Mouse (Mus musculus) lung, postnatal 4 days (tissue): ENCODE measurements at regions not wholly inside any gene's neighbourhood (a gene's known extent, or its start where the extent isn't known, plus 50 kb on each side); places are given as distances from the start of the nearest gene placed in this dataset.
A peak's percentile ranks its signal among the peaks of the same experiment; 100 is the strongest.

ENCODE experiments used
- DNase-seq, 2 experiments: peaks; one replicate each; pipeline ENCODE4 v3.0.0; 2021

DNA sequence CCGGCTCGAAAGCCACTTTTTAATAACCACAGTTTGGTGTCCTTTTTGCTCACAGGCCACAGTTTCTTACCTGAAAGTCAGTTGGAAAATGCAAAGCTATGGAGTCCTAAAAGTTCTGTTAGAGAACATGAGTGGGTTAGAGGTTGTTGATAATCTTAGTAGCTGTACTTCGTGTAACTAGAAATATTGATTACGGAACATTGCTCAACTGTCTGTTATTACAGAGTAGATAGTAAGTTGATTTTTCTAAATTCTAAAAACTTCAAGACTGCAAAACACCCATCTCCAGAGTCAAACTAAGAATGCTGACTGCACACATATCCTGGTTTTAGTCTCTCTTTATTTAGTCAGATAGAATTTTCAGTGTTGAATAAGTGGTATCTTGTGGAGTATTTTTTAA is 111.0 kb downstream of the Slc38a4 start:
- DNase-seq: no peak

GRCm38 (mm10) chr15:96942651-96943050 is 113.1 kb downstream of the Slc38a4 start:
- DNase-seq: no peak

DNA sequence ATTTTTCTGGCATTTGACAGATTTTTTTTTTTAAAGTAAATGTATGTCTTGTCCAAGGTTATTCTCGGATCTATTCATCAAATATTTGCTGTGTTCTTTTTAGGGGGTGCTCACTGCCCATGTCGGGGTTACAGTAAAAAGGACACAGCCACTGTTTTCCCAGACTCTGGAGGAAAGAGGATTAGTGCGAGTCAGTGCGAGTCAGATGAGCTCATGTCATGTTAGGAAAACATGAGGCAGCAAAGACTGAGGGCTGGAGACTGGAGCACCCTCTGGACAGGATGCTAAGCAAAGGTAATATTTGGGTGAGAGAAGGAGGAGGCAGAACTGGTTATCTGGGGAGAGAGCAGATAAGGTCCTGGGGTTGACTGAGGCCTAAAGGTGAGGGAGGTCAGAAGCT is 117.3 kb downstream of the Slc38a4 start:
- no peak for DNase-seq

GRCm38 (mm10) chr15:96937623-96938022 is 118.1 kb downstream of the Slc38a4 start:
- no peak for DNase-seq

- DNase-seq: peak; percentile 90 to 92
Observed at GRCm38 (mm10) chr15:96936705-96937346, 118.9 kb downstream of the Slc38a4 start.

DNA sequence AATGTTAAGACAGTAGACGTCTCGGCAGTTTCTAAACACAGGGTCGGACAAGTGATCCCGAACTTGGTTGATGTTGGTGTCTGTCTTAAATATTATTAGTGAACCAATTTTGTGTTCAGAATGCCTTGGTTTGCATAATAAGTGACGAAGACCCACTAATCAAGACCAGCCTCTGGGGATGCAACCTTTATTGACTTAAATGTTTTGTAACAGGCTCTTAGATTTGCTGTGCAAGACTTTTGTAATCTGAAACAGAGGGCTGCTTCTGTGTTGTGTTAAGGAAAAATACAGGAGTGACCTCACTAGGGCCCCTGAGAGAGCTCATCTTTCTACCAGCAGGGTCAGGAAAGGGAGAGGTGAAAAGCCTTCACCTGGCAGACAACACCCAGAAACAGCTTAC is 119.5 kb downstream of the Slc38a4 start:
- DNase-seq: no peak

DNA sequence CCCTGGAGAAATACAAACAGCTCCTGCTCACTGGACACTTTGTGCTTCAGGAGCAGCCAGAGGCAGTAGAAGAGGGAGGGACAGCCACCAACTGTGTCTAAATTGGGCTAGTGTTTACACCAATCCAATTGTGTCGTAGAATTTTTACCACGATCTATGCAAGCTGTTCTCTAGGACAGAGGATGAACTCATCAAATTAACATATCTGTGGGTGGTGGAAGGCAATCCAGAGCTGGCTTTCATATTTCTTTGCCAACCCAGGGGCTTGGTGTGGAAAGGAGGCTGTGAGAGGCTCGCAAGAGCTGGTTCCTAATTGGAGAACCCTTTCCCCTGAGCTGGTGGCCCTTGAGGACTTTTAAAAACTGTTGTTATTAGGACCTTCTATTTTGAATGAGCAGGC is 122.3 kb downstream of the Slc38a4 start:
- DNase-seq: no peak

DNA sequence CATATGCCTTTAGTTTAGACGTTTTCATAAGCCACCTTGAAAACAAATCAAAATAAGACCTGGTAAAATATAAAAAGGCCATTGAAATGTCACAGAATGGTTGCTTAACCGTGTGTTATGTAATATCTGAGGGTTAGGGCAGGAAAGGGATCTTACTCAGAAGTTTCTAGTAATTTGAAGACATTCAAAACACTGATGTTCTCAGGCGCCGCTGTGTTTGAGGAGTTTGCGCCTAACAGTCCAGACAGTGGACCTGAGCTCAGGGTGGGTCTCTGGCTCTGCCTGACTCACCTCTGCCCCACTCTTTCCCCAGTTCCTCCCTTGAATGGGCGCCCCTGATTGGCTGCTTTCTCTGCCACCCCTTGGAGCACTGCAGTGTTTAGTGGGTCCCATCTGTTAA is 125.2 kb downstream of the Slc38a4 start:
- DNase-seq: no peak

GRCm38 (mm10) chr15:96929788-96930187 is 126.0 kb downstream of the Slc38a4 start:
- no peak for DNase-seq

DNA sequence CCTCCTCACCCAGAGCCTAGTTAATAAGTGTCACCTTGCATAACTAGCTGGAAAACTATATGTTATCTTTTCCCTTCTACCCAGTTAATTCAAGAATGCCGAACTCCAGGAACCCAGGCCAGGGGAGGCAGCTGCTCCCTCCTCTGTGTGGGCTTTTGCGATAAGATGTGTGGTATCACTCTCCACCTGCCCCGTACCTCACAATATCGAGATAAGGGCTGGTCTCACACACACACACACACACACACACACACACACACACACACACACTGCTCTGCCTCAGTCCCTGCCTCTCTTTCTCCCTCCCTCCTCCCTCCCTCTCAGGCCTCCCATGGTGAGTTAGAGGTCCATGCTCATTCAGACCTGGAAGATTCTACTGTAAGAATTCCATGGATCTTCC is 127.1 kb downstream of the Slc38a4 start:
- no peak for DNase-seq

- no peak for DNase-seq
Observed at GRCm38 (mm10) chr15:96927674-96928073, 128.1 kb downstream of the Slc38a4 start.

GRCm38 (mm10) chr15:96926660-96927059 is 129.1 kb downstream of the Slc38a4 start:
- no peak for DNase-seq

DNA sequence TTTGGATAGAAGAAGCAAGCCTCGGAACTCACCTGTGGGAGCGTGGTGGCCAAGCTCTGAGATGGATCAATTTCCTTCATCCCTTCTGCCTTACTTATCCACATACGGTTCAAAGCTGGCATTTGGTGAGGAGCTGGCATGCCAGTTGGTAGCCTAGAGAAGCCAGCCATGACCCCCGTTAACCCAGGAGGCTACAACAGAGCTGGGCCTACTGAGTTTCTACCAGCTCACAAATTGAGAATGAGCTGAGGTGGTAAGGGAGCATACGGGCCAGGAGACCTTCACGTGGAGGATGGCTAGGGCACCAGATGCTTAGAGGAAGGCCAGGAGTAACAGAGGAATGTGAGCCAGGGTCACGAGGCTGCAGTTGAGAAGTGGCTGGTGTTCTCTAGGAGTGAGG is 139.2 kb downstream of the Slc38a4 start:
- DNase-seq: no peak

DNA sequence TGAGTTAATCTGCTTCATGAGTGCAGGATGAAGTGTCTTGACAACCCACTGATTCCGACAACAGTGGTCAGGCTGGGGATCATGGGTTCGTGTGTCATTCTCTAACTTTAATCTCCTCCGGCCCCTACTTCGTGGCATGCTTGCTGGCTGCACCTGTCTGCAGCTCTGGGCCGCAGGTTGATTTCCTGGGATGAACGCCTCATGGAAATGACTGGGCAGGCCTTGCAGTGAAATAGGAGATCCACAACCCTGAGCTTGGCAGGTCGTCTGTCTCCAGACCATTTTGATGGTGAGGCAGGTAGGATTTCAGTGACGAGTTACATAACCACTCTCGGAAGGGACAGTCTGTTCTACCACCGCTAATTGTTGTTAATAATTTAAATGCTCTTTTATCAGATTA is 140.2 kb downstream of the Slc38a4 start:
- no peak for DNase-seq

- DNase-seq: no peak
Observed at GRCm38 (mm10) chr15:96914988-96915387, 140.8 kb downstream of the Slc38a4 start.

DNA sequence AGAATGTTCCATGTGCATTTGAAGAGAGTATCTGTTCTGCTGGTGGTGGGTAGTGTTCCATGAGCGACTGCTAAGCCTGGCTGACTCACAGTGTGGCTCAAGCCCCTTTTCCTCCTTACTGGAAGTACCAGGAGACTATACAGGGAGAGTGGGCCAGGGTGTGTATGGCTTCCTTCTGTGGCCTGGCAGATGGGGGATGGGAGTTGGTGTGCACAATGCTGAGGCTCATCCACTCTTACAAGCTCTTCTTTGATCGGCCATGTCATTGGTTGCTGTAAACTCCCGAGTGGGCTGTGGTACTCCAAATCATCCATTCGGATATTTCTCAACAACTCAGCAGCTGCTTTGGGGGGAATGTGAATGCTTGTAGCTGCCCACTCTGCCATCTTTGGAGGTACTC is 150.2 kb downstream of the Slc38a4 start:
- DNase-seq: no peak

DNA sequence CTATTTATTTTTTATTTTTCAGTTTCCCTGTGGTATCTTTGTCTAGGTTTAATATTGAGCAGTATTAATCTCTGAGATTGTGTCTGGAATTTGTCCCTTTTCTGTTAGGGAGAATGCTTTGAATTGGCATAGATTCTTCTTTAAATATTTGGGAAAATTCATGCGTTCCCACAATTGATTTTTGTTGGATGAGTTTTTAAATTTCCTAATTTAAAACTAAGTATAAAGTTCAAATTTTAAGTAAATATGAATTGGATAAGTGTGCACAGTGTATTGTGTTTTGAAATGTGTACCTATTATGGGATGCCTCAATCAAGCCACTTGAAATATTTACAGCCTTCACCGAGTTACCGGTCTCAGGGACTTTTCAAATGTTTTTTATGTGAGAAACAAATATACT is 152.3 kb downstream of the Slc38a4 start:
- no peak for DNase-seq

- no peak for DNase-seq
Observed at GRCm38 (mm10) chr15:96902781-96903180, 153.0 kb downstream of the Slc38a4 start.

GRCm38 (mm10) chr15:96901616-96902015 is 154.1 kb downstream of the Slc38a4 start:
- DNase-seq: no peak

GRCm38 (mm10) chr15:96898285-96898684 is 157.5 kb downstream of the Slc38a4 start:
- DNase-seq: no peak

- DNase-seq: no peak
Observed at GRCm38 (mm10) chr15:96884901-96885300, 170.9 kb downstream of the Slc38a4 start.

DNA sequence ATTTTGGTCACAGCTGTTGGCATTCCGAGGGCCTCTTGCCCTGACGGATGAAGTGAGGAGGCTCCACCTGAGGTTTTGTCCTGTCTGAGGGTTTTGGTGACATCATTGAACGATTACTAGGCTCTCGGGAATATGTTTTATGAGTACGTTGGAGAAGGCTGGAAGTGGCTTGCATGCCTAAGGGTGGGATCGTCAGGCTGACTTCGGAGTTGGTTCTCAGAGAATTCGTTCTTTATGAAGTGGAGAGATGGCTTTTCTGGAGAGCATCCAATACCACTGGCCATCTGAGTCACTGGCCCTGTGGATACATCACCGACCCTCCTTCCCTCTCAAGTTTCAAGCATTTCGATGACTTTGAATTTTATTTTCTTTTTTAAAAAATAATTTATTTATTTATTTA is 172.0 kb downstream of the Slc38a4 start:
- no peak for DNase-seq

DNA sequence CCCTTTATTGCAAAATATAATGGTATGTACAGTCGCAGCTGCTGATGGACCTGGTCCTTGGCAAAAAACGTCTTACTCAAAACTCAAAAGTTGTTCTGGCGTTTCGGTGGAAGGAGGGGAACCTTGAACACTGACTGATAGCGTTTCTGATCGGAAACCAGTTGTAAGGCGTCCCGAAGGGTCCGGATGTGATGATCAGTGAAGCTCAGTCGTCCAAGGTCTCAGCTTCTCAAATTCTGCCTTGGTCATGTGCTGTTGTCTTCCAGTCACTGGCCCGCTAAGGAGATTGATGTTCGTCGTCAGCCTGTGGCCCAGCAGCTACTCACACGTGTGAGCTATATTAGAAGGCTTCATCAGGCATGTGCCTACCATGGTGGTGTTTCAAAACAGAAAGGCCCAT is 173.5 kb downstream of the Slc38a4 start:
- DNase-seq: peak in 1 of 2 experiments; percentile 25

DNA sequence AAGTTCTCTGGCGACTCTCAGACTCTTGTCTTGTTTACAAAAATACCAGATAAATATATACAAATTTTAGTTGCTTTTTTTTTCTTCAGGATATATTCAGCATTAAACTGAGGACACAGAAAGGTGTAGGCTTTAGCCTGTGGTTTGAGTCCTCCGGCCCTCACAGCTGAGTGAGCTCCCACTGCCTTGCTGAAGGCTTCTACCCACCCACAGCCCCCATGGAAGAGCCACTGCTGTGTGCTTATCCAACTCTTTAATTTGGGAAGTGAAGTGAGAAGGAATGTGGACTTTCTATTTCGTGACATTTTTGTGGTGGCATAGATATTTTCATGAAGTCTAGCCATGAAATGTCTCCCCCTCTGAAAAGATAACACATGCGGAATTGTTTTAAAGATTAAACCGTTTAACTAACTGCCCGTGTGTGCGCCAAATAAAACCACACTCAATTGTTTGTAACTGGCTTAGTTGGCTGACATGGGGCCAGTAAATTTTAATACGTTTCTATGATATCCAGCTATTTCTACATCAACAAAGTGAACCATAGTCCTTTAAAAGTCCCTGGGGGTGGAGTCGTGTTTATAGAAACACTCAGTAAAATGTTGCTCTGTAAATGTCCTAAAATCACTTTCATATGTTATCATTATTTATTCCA is 174.1 kb downstream of the Slc38a4 start:
- no peak for DNase-seq

- no peak for DNase-seq
Observed at GRCm38 (mm10) chr15:96880066-96880465, 175.7 kb downstream of the Slc38a4 start.
